Mouse (Mus musculus) embryonic facial prominence, embryonic 11.5 days (tissue): ENCODE data around the gene Trex1. TPM values are rescaled to one million over a fixed set of nuclear protein-coding genes. Genes with fewer than 3 reads are reported as not detected.
A peak's percentile ranks its signal among the peaks of the same experiment; 100 is the strongest.

ENCODE experiments used
- ATAC-seq: fragments of 200-750 bp; cut with Nextera tagmentation; replicated peaks from 2 replicates; pipeline ENCODE4 v1.8.0; 2017; ENCODE audit warnings: low read depth; ENCODE audit not compliant: insufficient number of reproducible peaks, low FRiP score, low TSS enrichment
- DNase-seq: peaks from one replicate; pipeline ENCODE4 v3.0.0-alpha.2; 2015; ENCODE audit warnings: low spot score
- H3K27ac ChIP-seq: fragments of 300-500 bp; sonication (generic); replicated peaks from 2 replicates; pipeline ENCODE4 v1.5.1; 2014; ENCODE audit warnings: mild to moderate bottlenecking, low read depth, low read length, control low read depth
- H3K27me3 ChIP-seq: fragments of 300-500 bp; sonication (generic); 2 replicates; pipeline ENCODE4 v1.6.1; 2014; ENCODE audit warnings: mild to moderate bottlenecking, low read length, moderate library complexity, mixed read lengths; ENCODE audit not compliant: control insufficient read depth, insufficient read depth
- H3K36me3 ChIP-seq: fragments of 300-500 bp; sonication (generic); replicated peaks from 2 replicates; pipeline ENCODE4 v1.6.1; 2014; ENCODE audit warnings: low read depth, mild to moderate bottlenecking, low read length, moderate library complexity, mixed read lengths; ENCODE audit not compliant: control insufficient read depth, insufficient read depth
- H3K4me1 ChIP-seq: fragments of 300-500 bp; sonication (generic); 2 replicates; pipeline ENCODE4 v1.6.1; 2014; ENCODE audit warnings: low read length, mixed read lengths; ENCODE audit not compliant: control insufficient read depth, insufficient read depth
- H3K4me2 ChIP-seq: fragments of 300-500 bp; sonication (generic); 2 replicates; pipeline ENCODE4 v1.6.1; 2014; ENCODE audit warnings: low read depth, mild to moderate bottlenecking, control low read depth, low read length, moderate library complexity
- H3K4me3 ChIP-seq: fragments of 300-500 bp; sonication (generic); 2 replicates; pipeline ENCODE4 v1.5.1; 2014; ENCODE audit warnings: low read depth, low read length, control low read depth
- H3K9ac ChIP-seq: fragments of 300-500 bp; sonication (generic); replicated peaks from 2 replicates; pipeline ENCODE4 v1.6.1; 2014; ENCODE audit warnings: mild to moderate bottlenecking, control low read depth, low read length
- H3K9me3 ChIP-seq: fragments of 300-500 bp; sonication (generic); replicated peaks from 2 replicates; pipeline ENCODE4 v1.6.1; 2016; ENCODE audit warnings: mild to moderate bottlenecking, low read length, inconsistent platforms, mixed read lengths; ENCODE audit not compliant: control insufficient read depth
- WGBS: fragments of 180-500 bp; shearing (Covaris S2); extraction: QIAGEN DNeasy Blood & Tissue Kit; methylation state at CpG from one replicate; pipeline ENCODE4 v1.1.7; 2014; 5-methylcytosine and 5-hydroxymethylcytosine counted together
- polyA plus RNA-seq: library from polyadenylated mRNA; unstranded; fragments of >200 nt; fragmentation: Nextera tagmentation; extraction: Ambion mirVana; gene quantifications from 2 replicates; pipeline ENCODE4 v1.2.1, GENCODE M21; 2014

Trex1 gene
- polyA plus RNA-seq, 1 experiment from 2014 or later = 4.5 TPM

DNA sequence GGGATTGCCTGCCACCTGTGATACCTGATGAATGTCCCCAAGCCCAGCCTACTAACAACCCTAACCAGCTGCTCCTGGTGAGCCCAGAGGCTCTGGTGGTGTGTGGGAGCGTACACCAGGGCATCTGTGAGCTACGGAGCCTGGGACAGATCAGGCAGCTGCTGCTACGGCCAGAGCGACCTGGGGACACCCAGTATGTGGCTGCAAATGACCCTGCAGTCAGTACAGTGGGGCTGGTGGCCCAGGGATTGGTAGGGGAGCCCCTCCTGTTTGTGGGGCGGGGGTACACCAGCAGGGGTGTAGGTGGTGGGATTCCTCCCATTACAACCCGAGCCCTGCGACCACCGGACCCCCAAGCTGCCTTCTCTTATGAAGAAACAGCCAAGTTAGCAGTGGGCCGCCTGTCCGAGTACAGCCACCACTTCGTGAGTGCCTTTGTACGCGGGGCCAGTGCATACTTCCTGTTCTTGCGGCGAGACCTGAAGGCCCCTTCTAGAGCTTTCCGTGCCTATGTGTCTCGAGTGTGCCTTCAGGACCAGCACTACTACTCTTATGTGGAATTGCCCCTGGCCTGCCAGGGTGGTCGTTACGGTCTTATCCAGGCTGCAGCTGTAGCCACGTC is 40.9 kb upstream of the Trex1 start:
- DNase-seq (no peak), ATAC-seq (no peak)
- no peak overlapping the region for H3K4me2 ChIP-seq
- no peak overlapping the region for H3K4me3 ChIP-seq
- no peaks in the 10 kb centered on the region for H3K27me3 ChIP-seq
- H3K27ac ChIP-seq = no peak overlapping the region
- 91% methylated on average over 19 of the region's 20 CpGs for WGBS
- H3K9me3 ChIP-seq = no peaks in the 10 kb centered on the region
- H3K9ac ChIP-seq = no peak overlapping the region
- H3K4me1 ChIP-seq = no peaks in the 10 kb centered on the region; the same call in 1 of the 2 replicates
- H3K36me3 ChIP-seq = peaks cover 8% of the 10 kb centered on the region

DNA sequence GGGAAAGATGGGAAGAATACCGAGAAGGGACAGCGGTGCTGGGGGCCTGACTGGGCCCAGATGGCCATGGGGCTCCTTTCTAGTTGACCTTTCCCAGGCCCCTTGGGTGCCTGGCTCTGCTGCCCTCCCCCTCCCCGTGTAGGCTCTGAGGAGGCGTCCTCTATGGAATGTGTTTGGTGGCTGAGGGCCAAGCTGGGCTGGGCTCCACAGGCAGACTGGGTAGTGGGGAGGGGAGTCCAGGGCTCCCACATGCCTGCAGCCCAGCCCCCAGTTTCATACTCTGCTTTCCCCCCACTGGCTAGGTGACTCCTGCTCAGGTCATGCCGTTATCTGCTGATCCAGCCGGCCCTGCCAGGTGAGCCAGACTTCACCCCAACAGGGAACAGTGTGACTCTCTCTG is 39.4 kb upstream of the Trex1 start:
- H3K4me1 ChIP-seq = peaks cover 2% of the 10 kb centered on the region
- no peak overlapping the region for H3K9ac ChIP-seq
- H3K4me2 ChIP-seq = no peak overlapping the region
- no peak overlapping the region for H3K4me3 ChIP-seq
- ATAC-seq = no peak
- H3K9me3 ChIP-seq = no peaks in the 10 kb centered on the region
- H3K27me3 ChIP-seq = no peaks in the 10 kb centered on the region
- H3K36me3 ChIP-seq = peaks cover 6% of the 10 kb centered on the region
- no peak overlapping the region for H3K27ac ChIP-seq
- 65% methylated on average over 5 of the region's 6 CpGs for WGBS
- DNase-seq = no peak

DNA sequence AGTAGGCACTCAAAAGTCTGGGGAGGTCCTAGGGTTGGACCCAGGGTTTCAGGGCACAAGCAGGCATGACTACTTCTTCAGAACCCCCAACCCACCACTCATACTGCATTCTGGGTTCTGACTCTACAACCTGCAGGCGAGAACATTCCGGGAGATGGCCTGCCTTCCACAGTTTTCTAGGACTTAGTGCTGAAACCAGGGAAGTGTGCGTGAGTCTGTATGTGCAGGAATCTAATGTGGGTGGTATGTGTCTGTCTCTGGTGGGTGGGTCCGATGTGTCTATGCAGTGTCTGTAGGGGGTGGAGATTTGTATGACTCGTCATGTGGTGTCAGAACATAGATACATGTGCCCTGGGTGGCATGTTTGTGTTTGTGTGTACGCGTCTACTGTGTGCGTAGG is 38.8 kb upstream of the Trex1 start:
- peaks cover 2% of the 10 kb centered on the region for H3K4me1 ChIP-seq
- no peaks in the 10 kb centered on the region; the same call in 1 of the 2 replicates for H3K36me3 ChIP-seq
- no peaks in the 10 kb centered on the region for H3K27me3 ChIP-seq

DNA sequence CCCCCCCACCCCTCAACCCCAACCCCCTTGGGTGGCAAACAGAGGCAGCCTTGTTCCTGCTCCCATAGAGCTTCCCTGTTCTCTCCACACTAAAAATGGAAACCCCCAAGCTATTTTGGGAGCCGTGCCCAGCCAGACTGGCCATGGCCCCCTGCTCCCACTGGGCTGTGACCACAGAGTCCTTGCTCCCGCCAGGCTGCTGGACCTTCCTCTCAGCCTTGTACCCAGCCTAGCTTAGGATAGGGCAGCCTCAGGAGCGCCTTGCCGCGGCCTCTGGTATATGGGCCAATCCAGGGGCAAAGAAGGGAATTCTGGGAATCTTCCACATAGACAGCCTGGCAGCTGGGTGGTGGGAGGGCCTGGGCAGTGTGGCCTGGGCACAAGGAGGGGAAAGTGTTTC is 38.3 kb upstream of the Trex1 start:
- DNase-seq = no peak
- H3K27me3 ChIP-seq = no peaks in the 10 kb centered on the region
- H3K4me2 ChIP-seq = peak overlapping the region; percentile 79
- H3K27ac ChIP-seq = no peak overlapping the region
- peak overlapping the region; percentile 97 for H3K9ac ChIP-seq
- whole genome bisulfite sequencing = 44% methylated on average over 5 of the region's 5 CpGs
- no peak for ATAC-seq
- H3K4me3 ChIP-seq = peak overlapping the region; percentile 65; the same call in 1 of the 2 replicates
- peaks cover 2% of the 10 kb centered on the region for H3K4me1 ChIP-seq
- no peaks in the 10 kb centered on the region for H3K9me3 ChIP-seq
- no peaks in the 10 kb centered on the region; the same call in 1 of the 2 replicates for H3K36me3 ChIP-seq

More for the DNA sequence above, 38.8 kb upstream of the Trex1 start:
- no peaks in the 10 kb centered on the region for H3K9me3 ChIP-seq
- 91% methylated on average over 8 of the region's 8 CpGs for WGBS
- no peak overlapping the region for H3K27ac ChIP-seq
- peak overlapping the region; percentile 14; the same call in 1 of the 2 replicates for H3K4me2 ChIP-seq
- no peak for ATAC-seq
- no peak for DNase-seq
- H3K9ac ChIP-seq = no peak overlapping the region
- H3K4me3 ChIP-seq = no peak overlapping the region

DNA sequence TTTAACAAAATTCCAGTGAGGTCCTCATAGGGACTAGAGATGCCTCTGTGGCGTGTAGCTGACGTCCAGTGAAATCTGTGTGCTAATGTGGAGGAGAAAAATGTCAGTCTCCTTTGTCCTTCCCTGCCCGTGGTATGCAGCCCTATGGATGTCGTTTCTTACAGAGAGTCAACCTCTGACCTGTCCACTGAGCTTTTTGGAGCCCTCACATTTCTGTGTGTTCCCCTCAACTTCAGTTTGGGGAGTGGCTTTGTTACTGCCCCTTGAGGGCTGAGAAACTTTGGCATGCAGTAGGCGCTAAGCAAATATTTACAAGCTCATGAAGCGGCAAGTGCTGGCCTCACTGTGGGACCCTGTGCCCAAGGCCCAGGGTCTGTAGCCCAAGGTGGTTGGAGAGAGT is 37.8 kb upstream of the Trex1 start:
- no peaks in the 10 kb centered on the region for H3K27me3 ChIP-seq
- WGBS = 14% methylated on average over 6 of the region's 6 CpGs
- peak overlapping the region; percentile 79 for H3K4me2 ChIP-seq
- no peaks in the 10 kb centered on the region; the same call in 1 of the 2 replicates for H3K36me3 ChIP-seq
- peak overlapping the region; percentile 99; the same call in 1 of the 2 replicates for H3K27ac ChIP-seq
- no peaks in the 10 kb centered on the region for H3K9me3 ChIP-seq
- peak overlapping the region; percentile 97 for H3K9ac ChIP-seq
- no peak for DNase-seq
- ATAC-seq = no peak
- peak overlapping the region; percentile 65 for H3K4me3 ChIP-seq
- H3K4me1 ChIP-seq = peaks cover 2% of the 10 kb centered on the region

DNA sequence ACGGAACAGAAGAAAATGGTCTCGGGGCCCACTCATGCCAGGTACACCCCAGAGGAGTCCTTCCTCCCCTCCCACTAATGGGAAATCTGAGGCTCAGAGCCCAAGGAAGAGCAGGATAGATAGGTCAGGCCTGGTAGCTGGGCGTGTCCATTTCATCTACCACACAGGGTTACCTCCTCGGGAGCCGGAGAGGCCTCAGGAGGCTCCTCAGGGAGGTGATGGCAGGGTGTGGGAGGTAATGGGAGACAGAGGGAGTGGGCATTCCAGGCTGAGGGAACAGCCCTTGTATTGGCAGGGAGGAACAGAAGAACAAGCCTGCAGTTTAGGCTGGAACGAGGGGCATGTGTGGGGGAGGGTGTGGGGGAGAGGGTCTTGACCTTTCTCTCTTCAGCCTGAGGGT is 37.3 kb upstream of the Trex1 start:
- peak overlapping the region; percentile 97 for H3K9ac ChIP-seq
- H3K4me2 ChIP-seq = peak overlapping the region; percentile 79
- ATAC-seq = no peak
- H3K9me3 ChIP-seq = no peaks in the 10 kb centered on the region
- DNase-seq = peak; percentile 33
- H3K27me3 ChIP-seq = no peaks in the 10 kb centered on the region
- WGBS = 24% methylated on average over 6 of the region's 6 CpGs
- H3K27ac ChIP-seq = peak overlapping the region; percentile 99
- peak overlapping the region; percentile 65 for H3K4me3 ChIP-seq
- peaks cover 2% of the 10 kb centered on the region for H3K4me1 ChIP-seq
- no peaks in the 10 kb centered on the region for H3K36me3 ChIP-seq

DNA sequence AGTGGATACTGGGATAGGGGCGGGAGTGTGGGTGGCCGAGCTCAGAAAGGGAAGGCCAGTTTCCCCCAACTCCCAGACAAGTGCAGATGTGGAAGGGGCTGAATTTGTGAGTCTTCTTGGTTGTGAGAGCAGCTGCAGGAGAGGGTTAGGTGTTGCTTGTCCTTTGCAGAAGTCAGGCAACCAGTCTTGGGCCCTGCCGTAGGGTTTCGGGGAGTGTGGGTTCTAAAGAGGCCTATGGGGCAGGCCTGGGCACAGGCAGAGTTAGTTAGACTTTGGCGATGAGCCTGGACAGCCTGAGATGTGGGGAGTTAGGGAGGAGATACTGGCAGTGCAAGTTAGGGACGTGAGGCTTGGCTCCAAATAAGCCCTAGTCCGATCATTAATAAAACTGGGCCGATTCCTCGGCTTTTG is 36.7 kb upstream of the Trex1 start:
- H3K9ac ChIP-seq = peak overlapping the region; percentile 97
- peak overlapping the region; percentile 65 for H3K4me3 ChIP-seq
- peak overlapping the region; percentile 79 for H3K4me2 ChIP-seq
- H3K27ac ChIP-seq = peak overlapping the region; percentile 99
- ATAC-seq = no peak
- WGBS = 23% methylated on average over 9 of the region's 9 CpGs
- DNase-seq = peak; percentile 23
- no peaks in the 10 kb centered on the region for H3K9me3 ChIP-seq
- H3K36me3 ChIP-seq = no peaks in the 10 kb centered on the region
- H3K4me1 ChIP-seq = peaks cover 2% of the 10 kb centered on the region
- H3K27me3 ChIP-seq = no peaks in the 10 kb centered on the region

DNA sequence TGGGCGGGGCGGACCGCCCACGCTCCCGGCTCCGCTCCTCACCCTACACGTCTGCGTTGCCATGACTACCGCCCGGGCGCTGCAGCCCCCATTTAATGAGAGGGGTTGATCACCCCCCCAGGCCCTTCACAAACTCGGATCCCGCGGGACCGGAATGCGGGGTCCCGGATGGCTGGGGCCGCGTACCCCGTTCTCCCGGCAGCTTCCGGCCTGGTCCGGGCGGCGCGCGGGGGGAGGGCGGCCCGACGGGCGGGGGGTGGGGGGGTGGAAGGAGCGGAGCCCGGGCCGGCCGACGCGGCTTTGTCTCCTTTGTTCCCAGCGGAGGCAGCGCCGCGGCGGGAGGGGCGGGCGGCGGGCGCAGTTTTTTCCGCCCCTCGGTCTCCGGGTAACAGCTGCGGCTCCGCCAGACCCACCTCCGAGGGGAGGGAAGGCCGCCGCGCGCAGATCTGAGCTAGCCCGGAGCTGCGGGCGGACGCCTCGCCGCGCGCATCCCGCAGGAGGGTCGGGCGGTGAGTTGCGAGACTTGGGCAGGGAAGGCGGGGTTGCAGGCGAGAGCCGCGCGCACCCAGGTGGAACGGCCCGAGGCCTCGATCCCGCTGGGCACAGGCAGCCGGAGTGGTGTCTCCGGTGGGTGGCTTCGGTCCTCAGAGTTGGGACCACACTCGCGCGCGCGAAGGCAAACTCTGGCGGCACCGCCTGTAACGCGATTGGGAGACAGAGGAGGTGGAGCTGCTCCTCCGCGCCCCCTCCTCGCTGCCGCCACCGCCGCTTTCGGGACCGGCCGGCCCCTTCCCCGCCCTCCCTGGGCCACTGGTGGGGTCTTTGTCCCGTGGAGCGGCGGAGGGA is 35.8 kb upstream of the Trex1 start, which contains the start of gene Plxnb1:
Gene Plxnb1, plus strand, starts transcription at position 253 of the 846 bp plus-strand sequence.
- H3K4me1 ChIP-seq = peaks cover 2% of the 10 kb centered on the region
- DNase-seq (peak; percentile 87), ATAC-seq (peak; percentile 64)
- peak within 1 kb of the TSS; percentile 97 for H3K9ac ChIP-seq
- under 1% methylated on average over 91 of the region's 102 CpGs for WGBS
- no peaks in the 10 kb centered on the region for H3K36me3 ChIP-seq
- no peaks in the 10 kb centered on the region for H3K9me3 ChIP-seq
- H3K4me2 ChIP-seq = peak within 1 kb of the TSS; percentile 79
- H3K27ac ChIP-seq = peak within 1 kb of the TSS; percentile 99
- peak within 1 kb of the TSS; percentile 65 for H3K4me3 ChIP-seq
- H3K27me3 ChIP-seq = no peaks in the 10 kb centered on the region
